Mouse (Mus musculus) liver, adult 2 months (tissue): Measurements from ENCODE around the gene Vav2. TPM values are rescaled to one million over a fixed set of nuclear protein-coding genes. Genes with fewer than 3 reads are reported as not detected.
A peak's percentile ranks its signal among the peaks of the same experiment; 100 is the strongest.

ENCODE experiments used
- DNase-seq: peaks from one replicate; pipeline ENCODE4 v3.0.0-alpha.2; 2011; ENCODE audit warnings: low read depth, low spot score; ENCODE audit errors: extremely low read depth
- H3K27ac ChIP-seq: fragments of 200-500 bp; replicated peaks from 2 replicates; pipeline ENCODE4 v1.5.1; 2012; ENCODE audit warnings: low read depth, mild to moderate bottlenecking, control low read depth, inconsistent platforms, low read length; ENCODE audit not compliant: insufficient read depth
- H3K27me3 ChIP-seq: fragments of 200-500 bp; 2 replicates; pipeline ENCODE4 v1.6.1; 2012; ENCODE audit warnings: mild to moderate bottlenecking, moderate library complexity, low read length, inconsistent platforms; ENCODE audit not compliant: control insufficient read depth, insufficient read depth
- H3K36me3 ChIP-seq: fragments of 200-500 bp; 2 replicates; pipeline ENCODE4 v1.6.1; 2012; ENCODE audit warnings: low read length, inconsistent platforms; ENCODE audit not compliant: control insufficient read depth, insufficient read depth
- H3K4me1 ChIP-seq: fragments of 200-500 bp; 2 replicates; pipeline ENCODE4 v1.6.1; 2011; ENCODE audit warnings: low read length; ENCODE audit not compliant: control insufficient read depth, insufficient read depth
- H3K4me3 ChIP-seq: fragments of 200-500 bp; 2 replicates; pipeline ENCODE4 v1.5.1; 2011; ENCODE audit warnings: low read depth, mild to moderate bottlenecking, control low read depth, low read length, moderate library complexity; ENCODE audit not compliant: insufficient read depth
- H3K79me2 ChIP-seq: fragments of 200-500 bp; 2 replicates; pipeline ENCODE4 v1.6.1; 2012; ENCODE audit warnings: inconsistent platforms, mild to moderate bottlenecking, low read length, moderate library complexity; ENCODE audit not compliant: control insufficient read depth, insufficient read depth
- H3K9ac ChIP-seq: fragments of 200-500 bp; 2 replicates; pipeline ENCODE4 v1.6.1; 2012; ENCODE audit warnings: low read depth, mild to moderate bottlenecking, control low read depth, inconsistent platforms, low read length
- CTCF ChIP-seq: fragments of 200-500 bp; IDR thresholded peaks from 2 replicates; pipeline ENCODE4 v1.5.1; 2011; ENCODE audit warnings: low read depth, low read length, control low read depth
- POLR2A ChIP-seq: fragments of 200-500 bp; IDR thresholded peaks from 2 replicates; pipeline ENCODE4 v1.6.1; 2011; ENCODE audit warnings: low read length, control low read depth; ENCODE audit not compliant: insufficient read depth; ENCODE audit errors: extremely low read depth
- WGBS: fragments of 180-500 bp; shearing (Covaris S2); methylation state at CpG from one replicate; pipeline ENCODE4 v1.1.7; 2018; 5-methylcytosine and 5-hydroxymethylcytosine counted together
- polyA plus RNA-seq: library from polyadenylated mRNA; depleted of rRNA; stranded (reverse); fragments of >200 nt; gene quantifications from 2 replicates; pipeline ENCODE4 v1.2.3, GENCODE M21; 2012
- total RNA-seq: library from RNA; depleted of rRNA; stranded (reverse); fragments of >200 nt; gene quantifications from 2 replicates; pipeline ENCODE4 v1.2.3, GENCODE M21; 2014

The Vav2 gene
- total and polyA plus RNA-seq, 2 experiments = 17.6 to 26.0 TPM

DNA sequence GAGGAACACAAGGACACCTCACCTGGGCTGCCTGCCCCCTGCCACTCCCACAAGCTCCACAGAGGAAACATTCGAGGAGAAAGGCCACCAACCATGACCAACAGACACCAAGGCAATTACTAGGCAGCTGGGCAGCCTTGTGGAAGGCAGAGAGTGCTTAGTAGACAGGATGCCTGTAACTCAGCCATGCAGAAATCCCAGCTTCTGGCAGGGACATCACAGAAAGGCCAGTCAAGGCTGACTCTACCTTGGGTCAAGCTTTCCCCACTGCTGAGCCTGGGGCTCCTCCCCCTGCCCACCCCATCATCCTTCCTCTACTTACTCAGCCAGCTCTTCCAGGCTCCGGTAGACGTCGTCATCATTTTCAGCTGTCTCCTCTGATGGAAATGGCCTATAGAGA lies 108.2 kb downstream of the Vav2 start:
- DNase-seq = no peak
- H3K4me3 ChIP-seq = no peak overlapping the region
- peaks cover 37% of the 10 kb centered on the region for H3K79me2 ChIP-seq
- no peak overlapping the region for H3K27ac ChIP-seq
- H3K27me3 ChIP-seq = no peaks in the 10 kb centered on the region
- 71% methylated on average over 4 of the region's 4 CpGs for WGBS
- H3K4me1 ChIP-seq = no peaks in the 10 kb centered on the region
- H3K9ac ChIP-seq = no peak overlapping the region
- H3K36me3 ChIP-seq = no peaks in the 10 kb centered on the region
- no peak for TF ChIP-seq CTCF
- no peak for TF ChIP-seq POLR2A

DNA sequence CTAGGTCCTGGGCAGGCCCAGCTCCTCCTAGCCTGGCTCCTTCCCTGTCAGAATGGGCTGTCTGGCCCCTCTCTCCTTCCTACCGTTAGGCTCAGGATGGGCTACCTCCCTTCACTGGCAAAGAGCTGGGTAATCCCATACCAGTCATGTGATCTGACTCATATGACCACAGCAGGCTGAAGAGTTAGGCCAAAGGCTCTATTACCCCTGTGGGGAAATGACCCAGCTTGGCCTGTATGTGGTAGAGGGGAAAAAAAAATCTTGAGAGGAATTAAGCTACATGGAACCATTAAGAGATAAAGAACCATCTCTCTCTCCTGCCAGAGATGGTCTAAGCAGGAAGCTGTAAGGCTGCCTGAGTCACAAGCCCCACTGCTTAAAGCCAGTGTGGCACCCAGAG lies 108.6 kb downstream of the Vav2 start:
- TF ChIP-seq CTCF (no peak), POLR2A (no peak)
- H3K4me1 ChIP-seq = no peaks in the 10 kb centered on the region
- H3K36me3 ChIP-seq = no peaks in the 10 kb centered on the region
- WGBS = 50% methylated on average over 1 of the region's 1 CpGs
- no peak overlapping the region for H3K4me3 ChIP-seq
- no peaks in the 10 kb centered on the region for H3K27me3 ChIP-seq
- H3K27ac ChIP-seq = no peak overlapping the region
- no peak for DNase-seq
- peaks cover 36% of the 10 kb centered on the region; the same call in 1 of the 2 replicates for H3K79me2 ChIP-seq
- no peak overlapping the region for H3K9ac ChIP-seq

GRCm38 (mm10) chr2:27316167-27316566 lies 110.7 kb downstream of the Vav2 start:
- no peak for TF ChIP-seq POLR2A
- TF ChIP-seq CTCF = no peak
- H3K79me2 ChIP-seq = peaks cover 27% of the 10 kb centered on the region; the same call in 1 of the 2 replicates
- DNase-seq = no peak
- H3K4me1 ChIP-seq = 0 out of 2 replicates have a peak, but pooled peaks cover 2% of the 10 kb centered on the region
- H3K27ac ChIP-seq = no peak overlapping the region
- H3K36me3 ChIP-seq = no peaks in the 10 kb centered on the region
- no peak overlapping the region for H3K9ac ChIP-seq
- H3K4me3 ChIP-seq = no peak overlapping the region
- H3K27me3 ChIP-seq = no peaks in the 10 kb centered on the region
- 92% methylated on average over 5 of the region's 5 CpGs for WGBS

DNA sequence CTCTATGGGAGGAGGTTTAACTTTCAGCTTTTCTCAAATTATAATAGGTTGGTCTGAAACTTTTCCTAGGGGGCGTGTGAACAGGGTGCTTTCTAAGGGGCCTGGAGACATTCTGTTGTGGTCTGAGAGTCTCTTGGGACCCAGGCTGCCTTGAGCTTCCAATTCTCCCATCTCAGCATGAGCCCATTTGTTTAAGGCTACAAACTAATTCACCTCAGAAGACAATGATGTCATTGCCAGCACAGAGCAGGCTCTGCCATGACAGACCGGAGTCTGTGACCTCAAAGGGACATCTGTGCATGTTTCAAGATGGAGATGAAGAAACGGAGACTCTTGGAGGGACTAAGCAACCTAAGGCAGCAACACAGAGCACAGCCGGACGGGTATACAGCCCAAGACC lies 112.6 kb downstream of the Vav2 start:
- DNase-seq = no peak
- no peak overlapping the region for H3K9ac ChIP-seq
- peaks cover 11% of the 10 kb centered on the region for H3K4me1 ChIP-seq
- 94% methylated on average over 5 of the region's 5 CpGs for WGBS
- peaks cover 22% of the 10 kb centered on the region; the same call in 1 of the 2 replicates for H3K79me2 ChIP-seq
- H3K27me3 ChIP-seq = no peaks in the 10 kb centered on the region
- no peak for TF ChIP-seq CTCF
- TF ChIP-seq POLR2A = no peak
- no peak overlapping the region for H3K4me3 ChIP-seq
- H3K27ac ChIP-seq = no peak overlapping the region
- no peaks in the 10 kb centered on the region for H3K36me3 ChIP-seq

GRCm38 (mm10) chr2:27312500-27312899 lies 114.3 kb downstream of the Vav2 start:
- no peak overlapping the region for H3K4me3 ChIP-seq
- no peak for TF ChIP-seq CTCF
- TF ChIP-seq POLR2A = no peak
- H3K4me1 ChIP-seq = peaks cover 11% of the 10 kb centered on the region
- peaks cover 21% of the 10 kb centered on the region; the same call in 1 of the 2 replicates for H3K79me2 ChIP-seq
- no peaks in the 10 kb centered on the region for H3K27me3 ChIP-seq
- DNase-seq = no peak
- 91% methylated on average over 3 of the region's 3 CpGs for WGBS
- no peaks in the 10 kb centered on the region for H3K36me3 ChIP-seq
- no peak overlapping the region for H3K27ac ChIP-seq
- H3K9ac ChIP-seq = no peak overlapping the region

DNA sequence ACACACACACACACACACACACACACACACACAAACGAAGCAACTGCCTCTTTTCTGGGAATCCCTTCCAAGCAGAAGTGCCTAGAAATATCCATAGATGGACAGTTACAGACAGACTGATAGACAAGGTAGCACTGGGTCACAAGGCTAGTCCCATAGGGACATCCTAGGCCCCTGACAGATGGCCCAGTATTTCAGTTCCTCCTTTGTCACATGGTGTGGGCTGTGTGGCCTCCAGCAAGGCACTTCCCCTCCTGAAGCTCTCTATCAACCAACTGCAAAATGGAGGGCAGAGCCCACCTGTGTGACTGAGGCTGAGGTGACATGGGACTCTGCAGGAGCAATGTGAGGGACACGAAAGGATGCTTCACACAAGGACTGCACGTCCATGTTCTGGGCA lies 115.2 kb downstream of the Vav2 start:
- Histone ChIP-seq H3K4me3 (no peak overlapping the region), H3K27me3 (no peaks in the 10 kb centered on the region), H3K36me3 (no peaks in the 10 kb centered on the region), H3K79me2 (peaks cover 14% of the 10 kb centered on the region; the same call in 1 of the 2 replicates), H3K9ac (no peak overlapping the region), H3K4me1 (peaks cover 11% of the 10 kb centered on the region), H3K27ac (peak overlapping the region; percentile 20)
- WGBS = 65% methylated on average over 3 of the region's 3 CpGs
- DNase-seq = no peak
- TF ChIP-seq POLR2A = no peak
- no peak for TF ChIP-seq CTCF
